Mouse (Mus musculus): ENCODE results near the gene Gm28038.
A peak's percentile ranks its signal among the peaks of the same experiment; 100 is the strongest.

Gene Gm28038

DNA sequence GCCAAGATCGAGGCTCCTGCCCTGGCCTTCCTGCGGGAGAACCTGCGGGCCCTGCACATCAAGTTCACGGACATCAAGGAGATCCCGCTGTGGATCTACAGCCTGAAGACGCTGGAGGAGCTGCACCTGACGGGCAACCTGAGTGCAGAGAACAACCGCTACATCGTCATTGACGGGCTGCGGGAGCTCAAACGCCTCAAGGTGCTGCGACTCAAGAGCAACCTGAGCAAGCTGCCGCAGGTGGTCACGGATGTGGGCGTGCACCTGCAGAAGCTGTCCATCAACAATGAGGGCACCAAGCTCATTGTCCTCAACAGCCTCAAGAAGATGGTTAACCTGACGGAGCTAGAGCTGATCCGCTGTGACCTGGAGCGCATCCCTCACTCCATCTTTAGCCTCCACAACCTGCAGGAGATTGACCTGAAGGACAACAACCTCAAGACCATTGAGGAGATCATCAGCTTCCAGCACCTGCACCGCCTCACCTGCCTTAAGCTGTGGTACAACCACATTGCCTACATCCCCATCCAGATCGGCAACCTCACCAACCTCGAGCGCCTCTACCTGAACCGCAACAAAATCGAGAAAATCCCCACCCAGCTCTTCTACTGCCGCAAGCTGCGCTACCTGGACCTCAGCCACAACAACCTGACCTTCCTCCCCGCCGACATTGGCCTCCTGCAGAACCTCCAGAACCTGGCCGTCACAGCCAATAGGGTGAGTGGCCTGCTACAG is 24.1 kb upstream of the Gm28038 start:
- no peak for DNase-seq (ENCODE audit: low read depth, low spot score)

DNA sequence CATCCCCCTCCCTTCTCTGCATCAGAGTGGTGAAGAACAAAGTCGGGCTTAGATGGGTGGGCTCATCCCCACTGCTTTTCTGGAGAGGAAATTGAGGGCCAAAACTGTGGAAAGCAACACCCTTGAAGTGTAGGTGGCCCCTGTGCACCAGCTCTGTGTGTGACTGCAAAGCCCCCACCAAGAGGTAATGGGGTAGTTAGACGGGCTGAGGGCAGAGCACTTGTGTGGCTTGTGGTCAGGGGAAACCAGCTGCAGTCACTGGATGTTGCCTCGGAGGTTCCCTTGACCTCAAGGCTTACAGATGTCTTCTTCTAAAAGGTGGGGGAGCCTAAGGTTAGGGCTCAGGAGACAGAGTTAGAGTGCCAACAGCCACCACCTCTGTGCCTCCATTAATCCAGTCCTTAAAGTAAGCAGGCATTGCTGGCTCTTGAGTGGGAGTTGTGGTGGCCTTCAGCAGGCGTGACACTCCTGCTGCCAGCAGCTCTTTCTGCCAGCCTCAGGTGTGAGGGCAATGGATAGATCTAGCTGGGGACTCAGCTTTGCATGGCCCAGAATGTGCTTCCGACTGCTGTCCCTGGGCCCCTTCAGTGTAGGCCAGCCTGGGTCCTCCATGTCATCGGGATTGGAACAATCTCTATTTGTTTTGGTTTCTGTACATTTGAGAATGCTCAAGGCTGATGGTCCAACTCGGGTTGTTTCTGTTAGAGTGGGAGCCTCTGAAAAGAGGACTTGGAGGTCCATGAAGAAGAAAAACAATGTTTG is 23.0 kb upstream of the Gm28038 start:
- DNase-seq (ENCODE audit: low read depth, low spot score) = no peak

DNA sequence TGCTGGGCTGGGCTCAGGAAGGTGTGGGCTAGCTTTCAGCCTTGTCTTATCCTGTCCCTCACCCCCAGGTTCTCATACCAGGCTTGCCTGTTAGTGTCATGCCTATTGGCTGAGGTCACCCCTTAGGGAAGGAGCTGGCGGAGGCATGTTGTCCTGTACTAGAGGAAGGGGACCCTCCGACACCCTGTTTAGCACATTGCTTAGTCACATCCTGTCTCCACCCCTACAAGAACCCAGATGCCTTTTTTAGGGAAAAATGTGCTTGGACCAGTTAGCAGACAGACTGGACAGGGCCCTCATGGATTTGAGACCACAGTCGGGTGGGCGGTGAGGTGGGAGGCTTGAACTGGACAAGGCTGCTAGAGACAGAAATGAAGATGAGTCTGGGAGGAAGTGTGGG is 22.2 kb upstream of the Gm28038 start:
- DNase-seq (ENCODE audit: low read depth, low spot score) = peak; percentile 39

DNA sequence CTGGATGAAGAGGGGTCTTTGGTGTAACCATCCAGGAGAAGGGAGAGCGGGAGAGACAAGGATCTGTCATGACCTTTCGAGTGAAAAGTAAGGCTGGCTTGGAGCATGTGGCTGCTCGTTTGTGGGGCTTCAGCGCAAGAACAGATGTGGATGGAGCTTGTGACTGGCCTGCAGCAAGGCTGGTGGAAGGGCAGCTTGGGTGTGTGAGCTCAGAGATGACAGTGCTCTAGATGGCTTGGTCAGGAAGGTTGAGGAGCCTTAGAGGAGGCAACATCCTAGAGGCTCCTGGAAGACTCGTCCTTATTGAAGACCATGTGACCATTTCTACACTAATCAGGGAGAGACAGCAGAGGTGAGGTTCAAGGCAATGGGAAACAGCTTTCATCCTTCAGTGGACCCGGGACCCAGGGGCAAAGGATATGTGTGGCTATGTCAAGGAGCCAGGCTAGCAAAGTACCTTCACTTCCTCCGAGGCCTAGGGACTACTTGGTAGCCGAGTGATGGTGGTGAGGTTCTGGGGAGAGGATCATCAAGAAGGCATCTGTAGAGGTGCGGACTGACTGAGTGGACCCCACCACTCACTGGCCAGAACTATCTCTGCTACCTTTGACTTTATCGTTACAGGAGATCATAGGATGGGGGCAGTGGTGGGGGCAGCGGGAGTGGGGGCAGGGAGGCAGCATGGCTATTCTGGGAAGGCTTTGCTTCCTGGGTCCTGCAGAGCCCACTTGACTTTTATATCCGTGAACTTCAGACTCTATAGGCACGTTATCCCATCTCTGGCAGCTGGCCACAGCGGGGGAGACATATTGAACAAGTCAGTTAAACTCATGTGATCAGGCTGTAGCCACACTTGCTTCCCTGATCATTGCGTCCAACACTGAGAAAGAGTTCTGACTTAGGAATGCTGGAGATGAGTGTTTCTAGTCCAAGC is 21.4 kb upstream of the Gm28038 start:
- DNase-seq (ENCODE audit: low read depth, low spot score) = no peak

DNA sequence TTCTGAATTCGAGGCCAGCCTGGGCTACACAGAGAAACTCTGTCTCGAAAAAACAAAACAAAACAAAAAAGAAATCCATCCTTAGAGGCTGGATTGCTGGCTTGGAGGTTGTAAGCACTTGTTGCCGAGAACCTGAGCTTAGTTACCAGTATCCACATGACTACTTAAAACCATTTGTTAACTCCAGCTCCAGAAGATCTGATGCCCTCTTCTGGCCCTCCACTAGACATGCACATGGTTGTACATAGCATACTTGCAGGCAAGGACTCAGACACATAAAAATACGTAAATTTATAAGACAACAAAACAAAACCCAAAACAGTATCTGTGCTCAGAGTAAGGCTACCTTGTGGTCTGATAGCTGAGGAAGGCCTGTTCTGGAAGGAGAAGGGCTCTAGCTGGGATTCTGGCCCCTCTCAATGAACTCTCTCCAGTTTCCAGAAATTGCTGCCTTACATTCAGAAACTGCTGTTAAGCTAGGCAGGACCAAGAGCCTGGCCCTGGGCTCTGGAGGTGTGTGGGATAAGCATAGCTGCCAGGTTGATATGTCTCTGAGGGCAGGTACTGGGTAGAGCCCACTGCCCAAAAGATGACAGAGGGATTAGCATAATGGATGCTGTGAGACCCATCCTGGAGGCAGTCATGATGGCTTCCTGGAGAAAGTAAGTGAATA is 19.6 kb upstream of the Gm28038 start:
- DNase-seq (ENCODE audit: low read depth, low spot score) = peak; percentile 55

DNA sequence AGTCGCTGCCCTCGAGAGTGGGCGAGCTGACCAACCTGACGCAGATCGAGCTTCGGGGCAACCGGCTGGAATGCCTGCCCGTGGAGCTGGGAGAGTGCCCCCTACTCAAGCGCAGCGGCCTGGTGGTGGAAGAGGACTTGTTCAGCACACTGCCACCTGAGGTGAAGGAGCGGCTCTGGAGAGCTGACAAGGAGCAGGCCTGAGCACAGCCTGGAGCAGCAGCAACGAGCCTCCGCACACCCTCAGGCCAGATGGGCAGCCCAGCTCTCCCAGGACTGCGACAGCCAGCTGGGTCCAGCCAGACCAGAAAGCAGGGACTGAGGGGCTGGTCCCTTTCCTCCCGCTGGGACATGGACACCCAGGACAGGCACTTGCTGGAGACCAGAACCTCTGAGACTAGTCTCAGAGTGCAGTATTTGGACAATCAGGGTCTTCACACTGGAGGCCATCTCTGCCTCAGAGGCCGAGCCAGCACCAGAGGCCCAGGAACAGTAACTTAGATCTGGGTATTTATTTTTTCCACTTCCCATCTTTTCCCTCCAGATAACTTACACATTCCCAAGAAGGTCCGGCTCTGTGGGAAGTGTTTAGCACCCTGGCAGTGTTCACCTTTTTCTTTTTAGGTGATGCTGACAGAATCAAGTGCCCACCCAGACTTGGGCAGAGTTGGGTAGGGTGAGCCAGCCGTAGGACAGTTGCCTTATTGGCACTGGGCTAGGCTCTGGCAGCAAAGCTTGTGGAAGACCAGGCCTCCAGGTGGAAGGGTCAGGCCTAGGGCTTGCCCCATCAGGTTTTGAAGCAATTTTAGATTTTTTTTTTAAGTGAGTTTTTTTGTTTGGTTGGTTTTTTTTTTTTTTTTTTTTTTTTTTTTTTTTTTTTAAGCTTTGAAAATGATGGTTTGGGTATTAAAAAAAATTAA is 18.7 kb upstream of the Gm28038 start:
- DNase-seq (ENCODE audit: low read depth, low spot score) = no peak

DNA sequence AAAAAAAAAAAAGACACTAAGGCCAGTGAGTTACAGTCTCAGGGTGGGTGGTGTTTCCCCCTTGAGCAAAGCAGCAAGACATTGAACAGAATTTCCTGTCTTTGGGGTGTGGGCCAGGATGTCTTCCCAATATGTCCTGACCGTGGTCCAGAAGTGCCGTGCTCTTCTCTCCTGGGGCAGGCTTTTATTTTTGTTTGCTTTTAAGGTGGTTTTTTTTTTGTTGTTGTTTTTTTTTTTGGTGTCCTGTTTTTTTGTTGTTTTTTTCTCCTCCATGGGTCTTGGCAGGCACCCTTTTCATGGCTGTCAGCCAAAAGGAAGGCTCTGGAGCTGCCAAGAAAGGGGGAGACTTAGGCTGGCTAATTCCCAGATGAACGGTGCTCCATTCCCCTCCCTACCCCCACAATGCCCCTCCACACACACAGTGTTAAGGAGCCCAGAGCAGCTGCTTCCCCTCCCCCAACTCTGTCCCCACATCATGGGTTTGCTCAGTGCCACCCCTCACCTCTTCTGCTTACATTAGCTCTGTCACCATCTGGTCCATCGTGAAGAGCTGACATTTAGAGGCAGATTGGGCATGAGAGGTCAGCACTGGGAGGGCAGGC is 17.9 kb upstream of the Gm28038 start:
- DNase-seq (ENCODE audit: low read depth, low spot score) = no peak

DNA sequence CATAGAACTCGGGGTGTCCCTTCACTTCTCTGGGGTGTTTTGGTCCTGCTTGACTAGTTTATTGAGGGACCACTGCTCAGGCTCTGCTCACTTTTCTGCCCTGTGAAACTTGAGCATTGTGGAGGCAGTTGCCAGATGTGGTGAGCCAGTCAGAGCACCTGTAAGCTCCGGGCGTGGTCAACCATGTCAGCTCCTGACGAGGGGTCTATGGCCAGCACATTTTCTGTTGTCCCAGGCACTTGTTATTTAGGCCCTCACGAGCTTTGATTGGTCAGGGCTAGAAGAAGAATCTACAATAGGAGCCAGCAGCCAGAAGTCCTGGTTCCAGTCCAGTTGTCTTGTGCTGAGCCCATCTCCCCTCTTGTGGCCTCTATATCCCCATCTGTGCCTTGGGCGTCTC is 17.0 kb upstream of the Gm28038 start:
- DNase-seq (ENCODE audit: low read depth, low spot score) = no peak

DNA sequence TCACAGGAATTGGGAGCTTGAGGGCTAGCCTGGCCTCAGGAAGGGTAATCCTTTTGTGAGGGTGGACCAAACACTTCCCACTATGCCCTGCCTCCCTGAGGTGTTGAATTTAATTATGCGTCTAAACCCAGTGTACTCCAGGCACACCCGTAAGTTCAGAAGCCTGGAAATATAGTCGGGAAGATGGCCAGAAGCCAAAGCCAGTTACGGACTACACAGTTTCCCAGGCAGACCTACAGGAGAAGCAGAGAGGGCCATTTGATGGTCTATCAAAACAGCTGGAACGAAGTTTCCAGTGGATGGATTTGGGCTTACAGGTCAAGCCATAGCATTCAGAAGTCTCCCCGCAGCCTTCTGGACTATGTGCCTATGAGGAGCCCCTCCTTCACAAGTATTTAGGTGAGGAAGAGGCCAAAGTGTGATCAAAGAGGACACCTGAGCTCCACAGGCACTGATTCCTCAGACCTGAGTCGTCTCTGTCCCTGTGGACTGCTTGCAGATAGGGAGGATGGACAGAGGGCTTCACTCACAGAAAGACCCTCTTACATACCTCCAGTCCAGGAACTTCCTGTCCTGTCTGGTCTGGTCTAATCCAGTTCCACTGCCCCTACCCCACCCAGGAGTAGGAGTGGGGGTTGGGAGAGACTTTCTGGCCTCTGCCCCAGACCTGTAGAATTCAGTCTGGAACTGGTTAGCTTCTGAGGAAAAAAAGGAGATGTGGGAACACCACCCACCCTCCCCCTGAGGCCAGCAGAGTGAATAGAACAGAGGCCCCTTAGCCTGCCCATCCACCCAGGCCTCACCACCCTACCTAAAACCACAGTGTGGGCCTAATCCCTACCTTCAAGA is 15.9 kb upstream of the Gm28038 start:
- DNase-seq (ENCODE audit: low read depth, low spot score) = no peak

DNA sequence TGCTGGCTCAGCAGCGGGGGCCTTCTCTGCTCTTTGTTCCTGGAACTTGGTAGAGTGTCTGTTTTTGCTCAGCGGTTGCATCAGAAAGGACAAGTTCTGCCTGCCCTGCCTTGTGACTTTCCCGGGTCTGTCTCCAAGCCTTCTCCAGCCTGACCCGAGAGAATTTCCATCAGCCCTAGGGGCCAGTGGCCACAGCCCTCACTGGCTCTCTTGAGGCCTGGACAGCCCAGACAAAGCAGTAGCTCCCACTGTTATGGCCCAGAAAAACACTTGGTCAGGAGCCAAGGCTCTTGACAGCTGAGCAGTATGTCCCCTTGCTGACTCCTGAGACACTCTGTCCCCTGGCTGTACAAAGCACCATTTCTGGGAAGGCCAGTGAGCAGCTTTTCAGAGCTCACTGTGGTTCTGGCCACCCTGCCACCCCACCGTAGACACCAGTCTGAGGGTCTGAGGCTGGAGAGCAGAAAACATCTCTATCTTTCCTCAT is 15.0 kb upstream of the Gm28038 start, which contains the start of gene Phyhd1:
TSS of gene Phyhd1 (plus strand) at position 437 of the 487 bp plus-strand sequence.
- DNase-seq (ENCODE audit: low read depth, low spot score) = no peak

DNA sequence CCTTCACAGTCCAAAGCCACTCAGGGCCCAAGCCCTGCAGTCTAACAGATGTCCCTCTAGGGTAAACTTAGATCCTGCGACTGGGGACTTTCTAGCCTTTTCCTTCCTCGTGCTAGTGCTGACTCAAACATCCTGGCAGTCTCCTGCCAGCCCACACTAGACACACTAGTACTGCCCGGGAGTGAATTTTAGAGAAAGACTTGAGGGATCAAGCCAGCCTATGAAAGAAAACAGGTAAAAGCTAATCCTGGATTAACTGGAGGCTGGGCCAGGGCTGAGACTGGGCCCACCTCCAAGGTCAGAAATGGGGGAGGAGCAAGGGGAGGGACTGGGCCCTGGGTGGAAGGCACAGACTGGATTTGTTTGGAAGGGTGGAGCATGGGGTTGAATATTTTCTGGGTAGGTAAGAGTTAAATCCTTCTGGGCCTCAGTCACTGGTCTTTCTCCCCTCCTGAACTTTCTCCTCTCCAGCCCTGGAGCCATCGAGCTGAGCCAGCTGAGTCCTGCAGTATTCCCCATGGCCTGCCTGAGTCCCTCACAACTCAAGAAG is 14.4 kb upstream of the Gm28038 start:
- DNase-seq (ENCODE audit: low read depth, low spot score) = peak; percentile 86

DNA sequence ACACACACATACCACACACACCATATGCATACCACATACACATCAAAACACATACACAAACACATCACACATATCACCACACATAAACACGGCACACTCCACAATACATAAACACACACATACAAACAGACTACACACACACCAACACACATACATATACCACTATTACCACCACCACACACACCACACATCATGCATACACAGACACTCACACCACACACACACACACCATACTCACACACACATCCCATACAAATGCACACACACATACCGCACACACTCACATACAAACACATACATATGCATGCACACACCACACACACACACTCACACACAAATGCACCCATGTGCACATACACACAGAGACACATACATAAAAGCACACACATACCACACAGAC is 13.4 kb upstream of the Gm28038 start:
- no peak for DNase-seq (ENCODE audit: low read depth, low spot score)

DNA sequence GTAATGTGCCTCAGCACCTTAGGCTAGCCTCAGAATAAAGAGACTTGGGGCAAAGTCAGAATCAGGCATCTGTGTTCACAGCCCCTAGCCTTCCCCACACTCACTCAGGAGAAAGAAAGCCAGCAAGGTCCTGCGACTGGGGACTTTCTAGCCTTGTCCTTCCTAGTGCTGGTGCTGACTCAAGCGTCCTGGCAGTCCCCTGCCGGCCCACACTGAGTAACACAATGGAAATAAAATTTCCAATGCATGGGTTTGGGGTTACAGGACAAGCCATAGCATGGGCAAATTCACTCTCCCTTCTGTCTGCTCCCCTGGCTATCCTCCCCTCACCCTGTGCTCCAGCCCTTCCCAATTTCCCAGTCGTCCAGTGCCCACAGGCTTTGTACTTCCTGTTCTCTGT is 12.5 kb upstream of the Gm28038 start:
- DNase-seq (ENCODE audit: low read depth, low spot score) = no peak

DNA sequence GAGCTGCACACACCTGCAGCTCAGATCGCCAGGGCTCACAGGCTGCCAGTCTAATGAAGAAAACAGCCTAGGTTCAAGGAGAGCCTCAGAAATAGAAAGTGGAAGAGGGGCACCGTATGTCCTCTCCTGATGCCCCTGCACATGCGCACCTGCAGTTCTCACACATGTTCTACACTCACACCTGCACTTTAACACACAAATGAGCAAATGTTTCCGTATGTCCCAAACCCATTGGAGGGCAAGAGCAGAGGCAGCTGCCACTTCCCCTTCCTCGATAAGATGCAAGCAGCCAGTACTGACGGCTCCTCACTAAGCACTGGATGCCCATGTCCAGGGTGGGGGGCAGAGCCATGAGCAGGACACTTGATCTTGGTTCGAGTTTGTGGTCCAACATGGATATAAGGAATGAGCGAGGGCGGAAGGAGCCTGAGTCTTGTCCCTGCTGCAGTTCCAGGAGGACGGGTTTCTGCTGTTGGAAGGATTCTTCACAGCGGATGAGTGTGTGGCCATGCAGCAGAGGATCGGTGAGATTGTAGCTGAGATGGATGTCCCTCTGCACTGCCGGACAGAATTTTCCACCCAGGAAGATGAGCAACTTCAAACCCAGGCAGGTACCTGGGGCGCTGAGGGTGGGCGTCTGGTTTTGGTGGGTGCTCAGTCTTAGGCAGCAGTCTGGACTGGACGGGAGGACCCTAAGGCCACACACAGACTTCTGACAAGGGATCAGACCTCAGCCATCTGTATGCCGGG is 11.4 kb upstream of the Gm28038 start:
- DNase-seq (ENCODE audit: low read depth, low spot score) = no peak

DNA sequence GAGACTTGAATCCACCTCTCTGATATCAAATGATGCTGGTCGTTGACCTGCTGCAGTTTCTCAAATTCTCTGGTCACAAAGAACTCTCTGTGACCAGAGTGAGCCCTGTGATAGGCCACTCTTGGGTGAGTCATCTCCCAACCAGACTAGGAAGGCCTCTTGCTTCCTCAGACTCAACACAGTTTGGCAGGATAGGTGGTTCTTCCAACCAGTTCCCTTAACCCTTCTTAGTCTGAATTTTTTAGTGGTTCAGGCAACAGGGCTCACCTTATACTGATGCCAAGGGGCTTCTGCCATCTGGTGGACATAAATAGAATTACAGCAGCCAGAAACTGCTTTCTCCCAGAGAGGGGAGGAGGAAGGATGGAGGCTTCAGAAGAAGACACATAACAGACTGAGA is 10.7 kb upstream of the Gm28038 start:
- DNase-seq (ENCODE audit: low read depth, low spot score) = peak; percentile 78

DNA sequence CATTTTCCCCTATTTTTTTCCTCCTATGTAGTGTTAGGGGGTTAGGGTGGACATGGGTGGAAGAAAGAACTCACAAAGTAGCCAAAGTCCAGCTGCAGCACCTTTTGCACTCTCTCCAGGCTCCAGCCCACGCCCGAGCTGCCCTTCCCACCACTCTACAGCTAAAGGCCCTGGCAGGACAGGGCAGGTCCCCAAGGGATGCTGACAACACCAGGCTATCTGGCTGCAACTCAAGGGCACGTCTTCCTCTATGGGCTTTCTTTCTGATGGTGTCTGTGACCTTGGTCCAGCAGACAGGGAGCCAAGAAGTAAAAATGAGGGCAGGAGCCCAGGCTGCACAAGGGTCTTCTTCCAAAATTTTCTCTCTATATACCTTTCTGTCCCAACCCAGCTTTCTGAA is 808 bp downstream of the Gm28038 start:
- DNase-seq (ENCODE audit: low read depth, low spot score) = no peak

DNA sequence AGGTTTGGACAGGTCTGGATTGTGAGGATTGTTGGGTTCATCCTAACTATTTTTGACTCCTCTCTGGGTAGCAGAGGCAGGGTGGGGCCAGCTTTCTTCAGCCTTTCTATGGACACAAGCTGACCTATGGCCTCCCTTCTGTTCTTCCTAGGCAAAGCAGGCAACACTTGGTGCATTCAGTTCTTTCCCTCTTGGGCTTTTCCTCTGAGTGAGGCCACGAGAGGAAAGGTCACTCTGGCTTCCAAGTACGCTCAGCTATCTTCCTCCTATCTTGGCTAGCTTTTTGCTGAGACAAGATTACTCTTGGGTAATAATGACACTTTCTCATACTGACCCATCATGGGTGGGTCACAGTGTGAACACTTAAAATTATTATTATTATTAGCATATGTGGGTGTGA is 2.4 kb downstream of the Gm28038 start:
- no peak for DNase-seq (ENCODE audit: low read depth, low spot score)

DNA sequence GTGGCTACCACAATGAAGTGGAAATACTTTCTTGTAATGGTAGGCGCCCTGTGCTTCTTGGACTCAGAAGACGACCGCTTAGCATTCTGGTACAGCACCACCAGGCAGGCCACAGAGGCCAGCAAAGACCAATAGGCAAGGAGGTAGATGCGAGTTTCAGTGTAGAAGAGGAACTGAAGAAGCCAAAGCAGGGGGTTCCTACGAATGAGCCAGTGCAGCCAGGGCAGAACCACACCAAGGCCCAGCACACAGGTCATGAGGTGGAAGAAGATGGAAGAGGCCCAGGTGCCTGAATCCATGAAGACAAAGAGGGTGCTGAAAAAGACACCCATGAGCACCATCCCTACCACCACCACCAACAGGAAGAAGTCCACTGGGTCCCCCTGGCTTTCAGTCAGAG is 4.2 kb downstream of the Gm28038 start:
- no peak for DNase-seq (ENCODE audit: low read depth, low spot score)

Measured in R1 (cell line).